Mouse (Mus musculus) cerebral cortex, adult 2 months (tissue): Measurements from ENCODE around the gene Rab11a.

Experiments
- WGBS: fragments of 180-500 bp; shearing (Covaris S2); methylation state at CpG from one replicate; pipeline ENCODE4 v1.1.7; 2018; 5-methylcytosine and 5-hydroxymethylcytosine counted together

The Rab11a gene

DNA sequence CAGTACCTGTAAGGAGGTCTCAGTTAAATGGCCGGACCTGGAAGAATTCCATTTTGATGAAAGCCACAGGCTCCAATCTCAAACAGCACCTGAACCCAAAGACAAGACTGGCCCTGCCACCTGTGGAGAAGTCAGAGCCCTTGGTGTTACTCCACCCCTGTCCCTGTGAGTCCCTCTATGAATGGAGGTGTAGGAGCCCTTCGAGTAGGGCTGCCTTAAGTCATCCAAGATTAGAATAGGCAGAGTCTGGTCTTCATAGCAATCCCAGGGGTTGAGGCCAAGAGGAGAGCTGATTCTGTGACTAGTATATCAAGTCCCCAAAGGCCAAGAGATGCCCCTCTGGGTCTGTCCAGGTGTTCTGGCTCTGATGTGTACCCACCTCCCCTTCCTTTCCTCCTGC is 46.8 kb downstream of the Rab11a start:
- 78% methylated on average over 2 of the region's 2 CpGs for WGBS

GRCm38 (mm10) chr9:64688015-64688394 is 49.6 kb downstream of the Rab11a start:
- WGBS: 85% methylated on average over 1 of the region's 1 CpGs

DNA sequence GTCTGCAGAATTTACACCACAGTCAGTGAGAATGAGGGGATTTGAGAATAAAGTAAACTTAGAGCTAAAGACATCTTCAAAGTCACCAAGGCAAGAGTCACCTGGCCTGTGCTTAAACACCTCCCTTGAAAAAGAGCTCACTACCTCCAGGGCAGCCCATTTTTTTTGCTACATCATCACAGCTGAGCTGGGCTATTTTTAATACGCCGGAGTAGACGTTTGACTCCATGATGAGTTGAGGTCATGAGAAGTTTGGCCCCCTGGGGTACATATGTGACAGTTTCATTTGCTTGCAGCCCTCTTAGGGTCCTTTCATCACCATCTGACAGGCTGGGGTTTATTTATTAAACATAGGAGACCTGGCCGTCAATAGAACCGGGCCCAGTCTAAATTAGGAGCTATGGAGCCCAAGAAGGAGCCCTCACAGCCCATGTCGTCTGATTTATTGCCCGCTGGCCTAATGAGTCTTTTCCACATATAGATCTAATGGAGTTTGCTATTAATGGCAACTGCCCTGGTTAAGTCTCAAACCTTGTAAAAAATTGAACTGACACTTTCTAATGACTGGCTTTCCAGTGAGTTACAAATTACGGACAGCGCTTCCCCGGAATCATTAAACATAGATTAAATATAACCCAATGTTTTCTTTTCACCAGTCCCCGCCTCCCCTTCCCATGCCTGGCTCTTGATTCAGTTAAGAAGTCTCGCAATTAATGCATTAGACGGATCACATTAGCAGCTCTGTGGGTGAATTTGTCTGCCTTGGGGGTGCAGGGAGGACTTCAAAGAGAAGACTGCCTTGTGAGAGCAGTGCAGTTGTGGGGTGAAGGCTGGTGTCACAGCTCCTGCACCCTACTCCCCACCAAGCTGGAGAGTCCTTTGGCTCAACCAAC is 50.2 kb downstream of the Rab11a start:
- WGBS: 72% methylated on average over 13 of the region's 13 CpGs

GRCm38 (mm10) chr9:64671341-64672319 is 65.9 kb downstream of the Rab11a start:
- WGBS: 45% methylated on average over 10 of the region's 11 CpGs

DNA sequence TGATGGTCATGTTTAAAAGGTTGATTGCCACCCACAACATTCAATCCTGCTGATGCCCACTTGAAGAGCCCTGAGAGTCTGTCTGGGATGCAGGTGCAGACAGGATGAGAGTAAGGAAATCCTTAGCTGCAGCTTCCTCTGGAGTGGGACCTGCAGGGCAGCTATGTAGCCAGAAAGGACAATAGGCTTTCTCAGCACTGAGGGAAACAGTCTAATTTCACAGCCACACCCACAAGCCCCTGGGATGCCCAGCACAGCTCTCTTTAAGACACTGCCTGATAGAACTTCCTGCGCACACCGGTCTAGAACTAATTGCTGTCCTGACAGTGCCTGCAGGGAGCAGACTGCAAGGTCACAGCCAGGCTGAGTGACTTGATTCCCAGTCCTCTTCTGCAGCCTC is 69.6 kb downstream of the Rab11a start:
- WGBS: 74% methylated on average over 2 of the region's 2 CpGs

DNA sequence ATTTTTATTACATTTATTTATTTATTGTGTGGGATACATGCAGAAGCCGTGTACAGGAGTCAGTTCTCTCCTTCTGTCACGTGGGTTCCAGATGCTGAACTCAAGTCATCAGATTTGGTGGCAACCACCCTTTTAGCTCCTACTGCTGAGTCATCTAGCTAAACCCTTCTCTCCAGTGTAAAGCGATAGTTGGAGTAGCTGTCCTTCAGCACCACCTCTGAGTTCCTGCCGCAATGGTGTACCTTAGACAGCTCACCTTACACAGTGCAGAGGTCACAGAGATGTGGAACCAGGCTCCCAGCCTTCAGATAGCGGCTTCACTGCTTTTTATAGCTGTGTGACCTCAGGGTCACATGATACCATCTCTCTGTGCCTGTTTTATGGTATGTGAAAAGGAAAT is 70.0 kb downstream of the Rab11a start:
- 37% methylated on average over 5 of the region's 5 CpGs for WGBS

GRCm38 (mm10) chr9:64666549-64666948 is 71.0 kb downstream of the Rab11a start:
- 52% methylated on average over 4 of the region's 4 CpGs for WGBS
